Mouse (Mus musculus): ENCODE data around the gene Farsa.

The Farsa gene

DNA sequence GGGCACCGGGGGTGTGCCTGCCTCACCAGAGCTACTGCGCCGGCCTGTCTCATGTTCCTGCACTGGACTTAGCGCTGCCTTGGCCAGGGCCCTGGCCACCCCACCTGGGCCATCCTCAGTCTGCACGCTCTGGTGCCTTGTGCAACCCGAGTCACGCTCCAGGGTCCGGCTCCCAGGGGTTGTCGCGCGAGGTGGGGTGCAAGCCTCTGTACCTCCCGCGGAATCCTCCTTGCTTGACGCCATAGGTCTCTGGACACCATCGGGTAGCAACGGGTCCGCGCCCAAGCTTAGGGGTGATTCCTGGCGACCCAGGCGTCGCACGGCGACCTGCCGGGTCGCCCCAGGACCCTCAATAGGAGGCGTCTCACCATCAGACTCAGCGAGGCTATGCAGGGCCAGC lies 55.6 kb downstream of the Farsa start:
- DNase-seq = no peak

DNA sequence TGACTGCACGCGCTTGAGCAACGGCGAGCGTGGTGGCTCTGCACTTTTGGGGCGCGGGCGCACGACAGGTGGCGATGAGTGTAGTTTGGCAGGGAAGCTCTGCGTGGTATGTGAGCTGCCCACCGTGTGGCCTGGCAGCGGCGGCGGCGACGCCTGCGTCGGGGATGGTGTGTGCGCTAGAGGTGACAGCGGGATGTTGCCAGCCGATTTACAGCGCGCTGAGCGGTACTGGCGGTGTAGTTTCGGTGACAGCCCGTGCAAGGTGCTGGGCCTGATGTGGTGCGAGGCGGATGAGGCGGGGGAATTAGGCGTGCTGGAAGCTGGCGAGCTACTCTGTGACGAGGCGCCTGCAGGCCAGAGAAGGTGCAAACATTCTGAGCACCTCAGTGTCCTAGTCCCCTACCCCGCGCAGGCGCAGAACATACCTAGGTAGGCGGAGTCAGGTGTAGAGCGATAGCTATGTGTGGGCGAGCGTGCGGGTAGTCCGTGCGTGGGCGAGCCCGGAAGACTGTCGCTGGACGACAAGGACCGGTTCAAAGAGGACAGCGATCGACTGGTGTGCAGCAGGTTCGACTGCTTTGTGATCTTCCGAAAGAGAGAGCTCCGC lies 56.2 kb downstream of the Farsa start:
- DNase-seq = peak; percentile 77 to 85

DNA sequence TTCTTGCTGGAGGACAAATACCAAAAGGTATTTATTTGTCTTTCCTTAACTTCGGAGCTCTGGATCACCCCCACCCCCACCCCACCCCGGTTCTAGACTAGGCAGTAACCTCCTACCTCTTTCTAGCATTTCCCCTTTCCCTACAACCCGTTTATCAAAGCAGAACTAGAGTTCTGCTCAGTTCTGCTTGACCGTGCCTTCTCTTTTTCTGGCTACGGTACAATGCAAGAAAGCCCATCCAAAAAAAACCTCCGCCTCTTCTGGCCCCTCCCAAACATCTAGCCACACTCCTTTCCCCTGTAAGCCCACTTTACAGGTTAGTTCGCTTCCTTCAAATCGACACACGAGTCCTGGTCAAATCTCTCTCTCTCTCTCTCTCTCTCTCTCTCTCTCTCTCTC lies 56.7 kb downstream of the Farsa start:
- DNase-seq = no peak

DNA sequence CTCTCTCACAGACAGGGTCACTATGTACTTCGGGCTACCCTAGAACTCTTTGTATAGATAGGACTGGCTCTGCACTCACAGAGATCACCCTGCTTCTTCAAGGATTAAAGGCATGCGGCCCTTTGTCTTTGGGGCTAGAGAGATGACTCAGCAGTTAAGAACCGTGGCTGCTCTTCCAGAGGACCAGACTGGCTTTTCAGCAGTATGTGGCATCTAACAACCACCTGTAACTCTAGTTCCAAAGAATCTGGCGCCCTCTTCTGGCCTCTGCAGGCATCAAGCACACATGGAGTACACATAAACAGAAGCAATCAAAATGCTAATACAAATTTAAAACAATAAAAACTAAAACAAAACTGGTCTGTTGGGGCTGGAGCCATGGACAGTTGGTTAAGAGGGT lies 57.2 kb downstream of the Farsa start:
- peak in 1 of 2 experiments; percentile 44 for DNase-seq

DNA sequence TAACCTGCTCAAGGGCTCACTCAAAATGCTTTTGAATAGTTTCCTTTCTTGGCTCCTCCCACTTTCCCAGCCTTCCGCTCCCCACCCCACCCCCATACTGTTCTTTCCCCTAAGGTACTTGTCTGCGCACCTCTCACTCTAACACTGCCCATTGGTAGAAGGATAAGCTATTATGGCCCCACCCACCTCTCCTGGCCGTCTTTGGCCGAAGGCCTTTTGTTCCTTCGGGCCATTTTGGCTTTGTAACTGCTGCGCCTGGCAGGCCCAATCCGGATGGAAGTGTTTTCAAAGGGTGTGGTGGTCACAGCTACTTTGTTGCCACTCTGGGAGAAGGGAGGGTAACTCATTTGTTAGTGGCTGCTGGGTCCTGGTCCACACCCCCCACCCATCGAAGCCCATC lies 58.5 kb downstream of the Farsa start:
- peak in 1 of 2 experiments; percentile 51 for DNase-seq

DNA sequence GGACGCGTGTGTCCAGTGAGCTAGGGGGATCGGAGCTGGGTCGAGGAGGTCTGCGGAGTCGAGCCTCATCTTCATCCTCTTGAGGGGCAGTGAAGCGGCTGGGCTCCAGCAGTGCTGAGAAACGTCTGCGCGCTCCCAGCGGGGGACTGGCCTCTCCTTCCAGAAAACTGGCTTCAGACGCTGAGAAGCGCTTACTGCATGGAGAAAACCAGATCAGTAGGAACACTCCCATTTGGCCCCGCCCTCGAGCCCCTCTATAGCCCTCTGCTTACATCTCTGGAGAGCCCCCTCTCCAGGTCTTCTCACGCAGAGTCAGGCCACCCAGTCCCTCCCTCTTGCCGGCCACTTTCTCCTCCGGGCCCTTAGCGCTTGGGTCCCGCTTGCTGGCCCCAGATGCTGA lies 61.0 kb downstream of the Farsa start:
- no peak for DNase-seq

DNA sequence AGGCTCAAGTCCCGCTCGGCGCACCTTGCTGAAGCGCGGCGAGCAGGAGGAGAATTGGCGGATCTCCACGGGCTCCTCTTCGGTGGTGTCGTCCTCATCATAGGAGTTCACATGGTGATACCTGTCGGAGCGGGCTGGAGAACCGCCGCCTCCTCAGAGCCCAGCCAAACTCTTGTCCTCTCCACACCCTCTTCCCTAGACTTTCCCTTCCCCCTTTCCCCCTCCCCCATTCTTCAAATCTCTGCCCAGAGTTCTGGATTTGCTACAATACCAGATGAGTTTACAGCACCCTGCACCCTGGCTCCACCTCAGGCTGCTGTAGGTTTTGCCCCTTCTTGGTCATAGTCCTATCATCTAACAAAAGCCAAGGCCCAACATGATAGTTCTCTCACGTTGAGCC lies 61.9 kb downstream of the Farsa start:
- no peak for DNase-seq

All from lung, postnatal 4 days (tissue).